Mouse (Mus musculus): ENCODE measurements around the gene Vrk1. TPM values are rescaled to one million over a fixed set of nuclear protein-coding genes. Genes with fewer than 3 reads are reported as not detected.

Gene Vrk1
- polyA plus RNA-seq, 1 experiment from 2014 or later, result 115 TPM

DNA sequence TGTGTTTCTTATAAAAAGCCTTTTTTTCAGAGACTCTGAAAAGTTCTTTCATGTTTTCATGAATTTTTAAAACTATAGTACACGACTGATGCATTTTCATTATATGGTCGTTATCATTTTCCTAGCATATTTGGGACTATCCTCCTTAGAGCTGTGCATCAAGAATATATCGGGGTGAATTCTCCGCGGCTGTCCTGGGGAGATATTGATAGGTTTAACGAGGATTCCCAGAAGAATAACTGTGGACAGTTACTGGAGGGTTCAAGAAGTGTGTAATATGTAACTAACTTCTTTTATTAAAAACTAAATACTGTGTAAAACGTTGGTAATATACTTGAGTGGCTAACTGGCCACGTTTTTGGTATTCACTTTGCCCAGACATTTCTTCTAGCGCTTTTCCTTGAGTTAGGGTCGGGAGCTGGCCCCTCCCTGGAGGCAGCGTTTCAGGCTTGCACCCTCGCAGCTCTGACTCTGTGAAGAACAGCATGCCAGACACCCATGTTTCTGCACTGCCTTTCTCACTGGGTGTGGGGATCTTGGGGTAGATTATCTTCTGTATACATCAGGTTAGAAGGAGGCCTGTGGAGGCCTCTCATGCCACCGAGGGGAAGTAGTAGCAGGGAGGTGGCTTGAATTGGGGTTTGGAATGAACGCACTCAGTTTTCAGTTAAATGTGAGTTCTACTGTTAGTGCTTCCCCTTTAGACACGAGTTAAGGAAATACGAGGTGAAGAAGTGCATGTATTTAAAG is 16.5 kb downstream of the Vrk1 start:
- Histone ChIP-seq H3K27ac (replicated peaks; ENCODE audit: low read depth, low read length) (no peak overlapping the region), H3K4me2 (ENCODE audit: low read depth, low read length) (no peak overlapping the region), H3K4me3 (ENCODE audit: low read depth, low read length) (no peak overlapping the region), H3K9ac (replicated peaks; ENCODE audit: low read length) (no peak overlapping the region), H3K9me3 (replicated peaks; ENCODE audit: control insufficient read depth, low read length) (no peaks in the 10 kb centered on the region), H3K4me1 (ENCODE audit: control insufficient read depth, insufficient read depth, low read length) (no peaks in the 10 kb centered on the region), H3K27me3 (ENCODE audit: control insufficient read depth, insufficient read depth, low read length) (no peaks in the 10 kb centered on the region), H3K36me3 (replicated peaks; ENCODE audit: control insufficient read depth, insufficient read depth, low read depth, low read length) (no peaks in the 10 kb centered on the region)
- whole genome bisulfite sequencing, result 90% methylated on average over 16 of the region's 16 CpGs
- ATAC-seq (replicated peaks; ENCODE audit: insufficient number of reproducible peaks, low FRiP score, low TSS enrichment, low read depth) (no peak), DNase-seq (ENCODE audit: low spot score) (no peak)

DNA sequence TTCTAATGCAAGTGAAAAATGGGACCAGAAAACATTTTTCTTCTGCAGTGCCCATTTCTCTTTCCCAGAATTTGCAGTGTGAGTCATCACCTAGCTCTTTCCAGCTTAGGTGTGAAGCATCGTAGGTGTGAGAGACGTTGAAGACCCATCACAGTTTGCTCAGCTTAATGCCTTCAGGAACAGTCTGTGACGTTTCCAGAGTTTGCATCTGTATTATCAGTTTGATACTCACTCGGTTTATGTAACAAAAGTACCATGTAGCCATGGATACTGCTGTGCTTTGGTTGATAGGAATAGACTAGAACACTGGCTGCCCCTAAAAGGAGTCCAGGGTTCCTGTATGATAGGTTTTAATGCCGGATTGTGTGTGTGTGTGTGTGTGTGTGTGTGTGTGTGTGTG is 17.3 kb downstream of the Vrk1 start:
- no peaks in the 10 kb centered on the region for H3K9me3 ChIP-seq (replicated peaks; ENCODE audit: control insufficient read depth, low read length)
- ATAC-seq (replicated peaks; ENCODE audit: insufficient number of reproducible peaks, low FRiP score, low TSS enrichment, low read depth), result no peak
- no peaks in the 10 kb centered on the region for H3K36me3 ChIP-seq (replicated peaks; ENCODE audit: control insufficient read depth, insufficient read depth, low read depth, low read length)
- H3K27ac ChIP-seq (replicated peaks; ENCODE audit: low read depth, low read length), result no peak overlapping the region
- no peak overlapping the region for H3K4me3 ChIP-seq (ENCODE audit: low read depth, low read length)
- no peaks in the 10 kb centered on the region for H3K4me1 ChIP-seq (ENCODE audit: control insufficient read depth, insufficient read depth, low read length)
- WGBS, result 88% methylated on average over 5 of the region's 5 CpGs
- no peaks in the 10 kb centered on the region for H3K27me3 ChIP-seq (ENCODE audit: control insufficient read depth, insufficient read depth, low read length)
- H3K4me2 ChIP-seq (ENCODE audit: low read depth, low read length), result no peak overlapping the region
- no peak overlapping the region for H3K9ac ChIP-seq (replicated peaks; ENCODE audit: low read length)
- no peak for DNase-seq (ENCODE audit: low spot score)

DNA sequence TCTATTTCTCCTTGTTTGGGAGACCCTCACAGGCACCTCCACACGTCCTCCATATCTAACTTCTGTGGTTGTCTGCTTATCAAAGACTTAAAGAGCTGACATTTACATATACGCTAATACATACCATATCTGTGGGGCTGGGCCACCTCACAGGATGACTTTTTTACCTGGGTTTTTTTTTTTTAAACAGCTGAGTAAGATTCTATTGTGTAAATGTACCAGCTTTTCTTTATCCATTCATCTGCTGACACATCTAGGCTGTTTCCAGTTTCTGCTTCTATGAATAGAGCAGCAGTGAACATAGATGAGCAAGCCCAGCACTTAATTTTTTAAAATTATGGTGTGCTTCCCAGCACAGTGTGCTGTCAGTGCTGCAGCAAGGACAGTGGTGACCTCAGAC is 19.6 kb downstream of the Vrk1 start:
- H3K27me3 ChIP-seq (ENCODE audit: control insufficient read depth, insufficient read depth, low read length), result no peaks in the 10 kb centered on the region
- H3K36me3 ChIP-seq (replicated peaks; ENCODE audit: control insufficient read depth, insufficient read depth, low read depth, low read length), result no peaks in the 10 kb centered on the region
- no peaks in the 10 kb centered on the region for H3K4me1 ChIP-seq (ENCODE audit: control insufficient read depth, insufficient read depth, low read length)
- no peak overlapping the region for H3K9ac ChIP-seq (replicated peaks; ENCODE audit: low read length)
- H3K9me3 ChIP-seq (replicated peaks; ENCODE audit: control insufficient read depth, low read length), result no peaks in the 10 kb centered on the region
- WGBS, result 83% methylated on average over 2 of the region's 2 CpGs
- DNase-seq (ENCODE audit: low spot score), result no peak
- ATAC-seq (replicated peaks; ENCODE audit: insufficient number of reproducible peaks, low FRiP score, low TSS enrichment, low read depth), result no peak
- no peak overlapping the region for H3K4me2 ChIP-seq (ENCODE audit: low read depth, low read length)
- H3K4me3 ChIP-seq (ENCODE audit: low read depth, low read length), result no peak overlapping the region
- H3K27ac ChIP-seq (replicated peaks; ENCODE audit: low read depth, low read length), result no peak overlapping the region

- WGBS, result 84% methylated on average over 7 of the region's 7 CpGs
- H3K36me3 ChIP-seq (replicated peaks; ENCODE audit: control insufficient read depth, insufficient read depth, low read depth, low read length), result no peaks in the 10 kb centered on the region
These were observed 20.2 kb downstream of the Vrk1 start for GRCm38 (mm10) chr12:106030146-106030745.

DNA sequence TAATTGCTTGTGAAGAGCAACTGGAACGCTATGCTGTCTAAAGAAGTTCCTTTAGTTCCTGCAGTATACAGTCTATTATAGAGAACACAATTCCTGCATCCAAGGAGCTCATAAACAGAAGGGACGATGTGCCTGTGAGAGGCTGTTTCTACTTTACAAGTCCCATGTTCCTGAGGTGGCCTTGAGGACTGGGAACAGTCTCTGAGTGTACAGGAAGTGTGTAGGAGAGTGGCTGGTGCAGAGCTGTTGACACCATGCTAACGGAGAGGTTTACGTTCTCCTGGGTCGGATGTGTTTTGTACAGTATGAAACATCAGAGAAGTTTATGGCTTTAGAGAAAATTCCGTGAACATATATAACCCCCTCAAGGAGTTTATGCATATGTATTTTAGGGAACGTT is 20.8 kb downstream of the Vrk1 start:
- DNase-seq (ENCODE audit: low spot score), result no peak
- Histone ChIP-seq H3K27ac (replicated peaks; ENCODE audit: low read depth, low read length) (no peak overlapping the region), H3K36me3 (replicated peaks; ENCODE audit: control insufficient read depth, insufficient read depth, low read depth, low read length) (no peaks in the 10 kb centered on the region), H3K9me3 (replicated peaks; ENCODE audit: control insufficient read depth, low read length) (no peaks in the 10 kb centered on the region), H3K9ac (replicated peaks; ENCODE audit: low read length) (no peak overlapping the region), H3K27me3 (ENCODE audit: control insufficient read depth, insufficient read depth, low read length) (no peaks in the 10 kb centered on the region), H3K4me2 (ENCODE audit: low read depth, low read length) (no peak overlapping the region), H3K4me3 (ENCODE audit: low read depth, low read length) (no peak overlapping the region), H3K4me1 (ENCODE audit: control insufficient read depth, insufficient read depth, low read length) (no peaks in the 10 kb centered on the region)
- 90% methylated on average over 7 of the region's 7 CpGs for WGBS
- no peak for ATAC-seq (replicated peaks; ENCODE audit: insufficient number of reproducible peaks, low FRiP score, low TSS enrichment, low read depth)

More at GRCm38 (mm10) chr12:106030146-106030745, 20.2 kb downstream of the Vrk1 start:
- Histone ChIP-seq H3K9ac (replicated peaks; ENCODE audit: low read length) (no peak overlapping the region), H3K4me3 (ENCODE audit: low read depth, low read length) (no peak overlapping the region), H3K4me2 (ENCODE audit: low read depth, low read length) (no peak overlapping the region), H3K9me3 (replicated peaks; ENCODE audit: control insufficient read depth, low read length) (no peaks in the 10 kb centered on the region), H3K27me3 (ENCODE audit: control insufficient read depth, insufficient read depth, low read length) (no peaks in the 10 kb centered on the region), H3K27ac (replicated peaks; ENCODE audit: low read depth, low read length) (no peak overlapping the region), H3K4me1 (ENCODE audit: control insufficient read depth, insufficient read depth, low read length) (no peaks in the 10 kb centered on the region)
- ATAC-seq (replicated peaks; ENCODE audit: insufficient number of reproducible peaks, low FRiP score, low TSS enrichment, low read depth) (no peak), DNase-seq (ENCODE audit: low spot score) (no peak)

- 76% methylated on average over 9 of the region's 9 CpGs for WGBS
- Histone ChIP-seq H3K4me2 (ENCODE audit: low read depth, low read length) (no peak overlapping the region), H3K27ac (replicated peaks; ENCODE audit: low read depth, low read length) (no peak overlapping the region), H3K4me3 (ENCODE audit: low read depth, low read length) (no peak overlapping the region), H3K27me3 (ENCODE audit: control insufficient read depth, insufficient read depth, low read length) (no peaks in the 10 kb centered on the region), H3K9me3 (replicated peaks; ENCODE audit: control insufficient read depth, low read length) (no peaks in the 10 kb centered on the region), H3K36me3 (replicated peaks; ENCODE audit: control insufficient read depth, insufficient read depth, low read depth, low read length) (no peaks in the 10 kb centered on the region), H3K9ac (replicated peaks; ENCODE audit: low read length) (no peak overlapping the region), H3K4me1 (ENCODE audit: control insufficient read depth, insufficient read depth, low read length) (no peaks in the 10 kb centered on the region)
- no peak for ATAC-seq (replicated peaks; ENCODE audit: insufficient number of reproducible peaks, low FRiP score, low TSS enrichment, low read depth)
- DNase-seq (ENCODE audit: low spot score), result peak; percentile 23
These were observed 21.9 kb downstream of the Vrk1 start for GRCm38 (mm10) chr12:106031916-106032315.

- Histone ChIP-seq H3K27me3 (ENCODE audit: control insufficient read depth, insufficient read depth, low read length) (no peaks in the 10 kb centered on the region), H3K4me3 (ENCODE audit: low read depth, low read length) (no peak overlapping the region), H3K9ac (replicated peaks; ENCODE audit: low read length) (no peak overlapping the region), H3K27ac (replicated peaks; ENCODE audit: low read depth, low read length) (no peak overlapping the region), H3K4me2 (ENCODE audit: low read depth, low read length) (no peak overlapping the region), H3K36me3 (replicated peaks; ENCODE audit: control insufficient read depth, insufficient read depth, low read depth, low read length) (no peaks in the 10 kb centered on the region), H3K9me3 (replicated peaks; ENCODE audit: control insufficient read depth, low read length) (no peaks in the 10 kb centered on the region), H3K4me1 (ENCODE audit: control insufficient read depth, insufficient read depth, low read length) (no peaks in the 10 kb centered on the region)
- 93% methylated on average over 12 of the region's 12 CpGs for whole genome bisulfite sequencing
- no peak for DNase-seq (ENCODE audit: low spot score)
- no peak for ATAC-seq (replicated peaks; ENCODE audit: insufficient number of reproducible peaks, low FRiP score, low TSS enrichment, low read depth)
These were observed 22.3 kb downstream of the Vrk1 start for GRCm38 (mm10) chr12:106032361-106032760.

DNA sequence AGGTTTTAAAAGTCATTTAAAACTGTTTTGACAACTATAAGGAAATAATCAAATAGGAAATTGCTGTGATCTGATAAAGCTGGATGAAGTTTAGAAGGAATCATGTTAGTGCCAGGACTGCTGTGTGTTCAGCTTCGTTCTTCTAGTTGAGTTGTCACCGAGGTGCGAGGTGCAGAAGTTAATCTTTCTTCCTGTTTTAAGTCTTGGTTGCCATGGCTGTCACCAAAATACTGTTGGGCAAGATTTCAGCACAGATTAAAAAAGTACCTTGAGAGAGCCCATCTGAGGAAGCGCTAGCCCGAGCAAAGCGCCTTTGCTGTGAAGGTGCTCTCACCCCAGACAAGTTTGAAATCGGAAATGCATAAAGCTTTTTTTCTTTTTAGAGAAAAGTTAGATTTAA is 24.2 kb downstream of the Vrk1 start:
- ATAC-seq (replicated peaks; ENCODE audit: insufficient number of reproducible peaks, low FRiP score, low TSS enrichment, low read depth), result no peak

More for the DNA sequence above, 24.2 kb downstream of the Vrk1 start:
- H3K9me3 ChIP-seq (replicated peaks; ENCODE audit: control insufficient read depth, low read length), result no peaks in the 10 kb centered on the region
- H3K27me3 ChIP-seq (ENCODE audit: control insufficient read depth, insufficient read depth, low read length), result no peaks in the 10 kb centered on the region
- H3K9ac ChIP-seq (replicated peaks; ENCODE audit: low read length), result no peak overlapping the region
- WGBS, result 89% methylated on average over 7 of the region's 7 CpGs
- no peaks in the 10 kb centered on the region for H3K36me3 ChIP-seq (replicated peaks; ENCODE audit: control insufficient read depth, insufficient read depth, low read depth, low read length)
- no peaks in the 10 kb centered on the region for H3K4me1 ChIP-seq (ENCODE audit: control insufficient read depth, insufficient read depth, low read length)
- H3K4me2 ChIP-seq (ENCODE audit: low read depth, low read length), result no peak overlapping the region
- no peak for DNase-seq (ENCODE audit: low spot score)
- H3K4me3 ChIP-seq (ENCODE audit: low read depth, low read length), result no peak overlapping the region
- no peak overlapping the region for H3K27ac ChIP-seq (replicated peaks; ENCODE audit: low read depth, low read length)

Data from embryonic facial prominence, embryonic 11.5 days (tissue).